9 mouse cellular contexts compared by ENCODE assay signal in the genomic region with DNA sequence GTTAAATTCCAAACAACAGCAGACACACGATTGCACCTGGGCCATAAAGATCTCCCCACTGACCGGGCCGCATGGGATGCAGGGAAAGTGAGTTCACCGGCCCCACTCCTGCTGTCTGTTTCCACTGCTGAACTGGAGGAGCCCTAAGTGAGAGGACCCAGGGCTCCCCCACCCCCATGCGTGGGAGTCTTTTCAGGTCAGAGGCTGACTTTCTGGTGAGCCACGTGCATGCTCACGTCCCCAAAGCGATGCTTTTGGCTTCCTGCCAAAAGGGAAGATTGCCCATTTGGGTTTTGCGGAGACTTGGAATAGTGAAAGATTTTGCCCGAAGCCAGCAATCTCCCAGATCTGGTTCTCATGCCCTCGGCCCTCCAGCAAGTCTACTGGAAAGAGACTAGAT. TPM values are rescaled to one million over a fixed set of nuclear protein-coding genes. Genes with fewer than 3 reads are reported as not detected.
A peak's percentile ranks its signal among the peaks of the same experiment; 100 is the strongest.
DNase-seq lines count a peak whose midpoint lies in the region; ATAC-seq and TF ChIP-seq lines count a peak whose summit lies in the region.
"Had no signal": no experiment of that assay in that cellular context is flagged by ENCODE, and none has a peak within 500 bp of the region (broad histone marks: within the 10 kb centered on the region; RNA-seq: fewer than 3 reads in every experiment).

No protein-coding gene starts in this region.

- no peak overlapping the region; the same call in 1 of the 2 replicates for H3K27ac ChIP-seq in hindbrain, embryonic 12.5 days
- H3K27ac ChIP-seq in hindbrain, embryonic 10.5 days = no peak overlapping the region
- H3K27ac ChIP-seq in stomach, embryonic 14.5 days (ENCODE audit: low read length) = no peak overlapping the region
- H3K27ac ChIP-seq in stomach, postnatal 0 days (replicated peaks) = no peak overlapping the region
- H3K27ac ChIP-seq in stomach, embryonic 15.5 days = no peak overlapping the region

- TF ChIP-seq EP300 in stomach, postnatal 0 days (optimal IDR thresholded peaks at IDR 0.05) = no peak

- no peak for ATAC-seq in hindbrain, embryonic 12.5 days (ENCODE audit: low FRiP score)
- ATAC-seq in stomach, embryonic 14.5 days (ENCODE audit: insufficient number of reproducible peaks, insufficient read depth, low FRiP score, low read depth) = no peak
- ATAC-seq in stomach, postnatal 0 days (ENCODE audit: low FRiP score, low TSS enrichment) = no peak
- ATAC-seq in stomach, embryonic 15.5 days (ENCODE audit: insufficient read depth, low FRiP score, low read depth) = no peak

- H3K36me3 ChIP-seq in hindbrain, embryonic 12.5 days = no peaks in the 10 kb centered on the region
- no peaks in the 10 kb centered on the region for H3K36me3 ChIP-seq in hindbrain, embryonic 10.5 days
- H3K36me3 ChIP-seq in stomach, embryonic 14.5 days (ENCODE audit: control insufficient read depth, insufficient read depth, low read length) = no peaks in the 10 kb centered on the region
- H3K36me3 ChIP-seq in stomach, postnatal 0 days (ENCODE audit: control insufficient read depth, insufficient read depth, low read length) = no peaks in the 10 kb centered on the region
- no peaks in the 10 kb centered on the region for H3K36me3 ChIP-seq in stomach, embryonic 15.5 days

- DNase-seq in hindbrain, embryonic 10.5 days (ENCODE audit: low spot score) = no peak
- DNase-seq in stomach, postnatal 0 days (ENCODE audit: low spot score) = no peak
- DNase-seq in heart, postnatal 14 days = peak; percentile 41 to 48
- no peak for DNase-seq in adrenal gland, postnatal 4 days (ENCODE audit: low spot score in 2 of 2)
- no peak for DNase-seq in layer of hippocampus, postnatal 36 days

- peaks cover 30% of the 10 kb centered on the region for H3K27me3 ChIP-seq in hindbrain, embryonic 12.5 days
- peaks cover 66% of the 10 kb centered on the region for H3K27me3 ChIP-seq in hindbrain, embryonic 10.5 days (ENCODE audit: insufficient read depth, poor library complexity, severe bottlenecking)
- H3K27me3 ChIP-seq in stomach, embryonic 14.5 days (ENCODE audit: control insufficient read depth, insufficient read depth, low read length) = no peaks in the 10 kb centered on the region
- no peaks in the 10 kb centered on the region for H3K27me3 ChIP-seq in stomach, postnatal 0 days (ENCODE audit: control insufficient read depth, insufficient read depth, low read length)
- H3K27me3 ChIP-seq in stomach, embryonic 15.5 days (replicated peaks) = 0 out of 2 replicates have a peak, but pooled peaks cover 18% of the 10 kb centered on the region

- H3K9ac ChIP-seq in hindbrain, embryonic 12.5 days = no peak overlapping the region
- no peak overlapping the region for H3K9ac ChIP-seq in stomach, embryonic 14.5 days (replicated peaks; ENCODE audit: low read depth, low read length)
- H3K9ac ChIP-seq in stomach, postnatal 0 days (ENCODE audit: low read length) = no peak overlapping the region
- no peak overlapping the region for H3K9ac ChIP-seq in stomach, embryonic 15.5 days

- 22% methylated on average over 11 of the region's 11 CpGs for WGBS in hindbrain, embryonic 12.5 days
- WGBS in hindbrain, embryonic 10.5 days = 27% methylated on average over 11 of the region's 11 CpGs
- 16% methylated on average over 11 of the region's 11 CpGs for WGBS in stomach, embryonic 14.5 days
- 24% methylated on average over 11 of the region's 11 CpGs for WGBS in stomach, postnatal 0 days
- 17% methylated on average over 11 of the region's 11 CpGs for WGBS in stomach, embryonic 15.5 days

- no peak overlapping the region for H3K4me3 ChIP-seq in hindbrain, embryonic 12.5 days
- no peak overlapping the region for H3K4me3 ChIP-seq in hindbrain, embryonic 10.5 days
- H3K4me3 ChIP-seq in stomach, embryonic 14.5 days (ENCODE audit: low read depth, low read length) = no peak overlapping the region
- no peak overlapping the region for H3K4me3 ChIP-seq in stomach, postnatal 0 days (ENCODE audit: low read depth, low read length)
- no peak overlapping the region for H3K4me3 ChIP-seq in stomach, embryonic 15.5 days (replicated peaks)

- no peaks in the 10 kb centered on the region for H3K9me3 ChIP-seq in hindbrain, embryonic 12.5 days (replicated peaks)
- H3K9me3 ChIP-seq in hindbrain, embryonic 10.5 days = no peaks in the 10 kb centered on the region
- no peaks in the 10 kb centered on the region for H3K9me3 ChIP-seq in stomach, embryonic 14.5 days (ENCODE audit: control insufficient read depth, low read depth, low read length)
- no peaks in the 10 kb centered on the region for H3K9me3 ChIP-seq in stomach, postnatal 0 days (ENCODE audit: control insufficient read depth, low read length)
- H3K9me3 ChIP-seq in stomach, embryonic 15.5 days = no peaks in the 10 kb centered on the region

- no peak for TF ChIP-seq CTCF in stomach, postnatal 0 days (IDR thresholded peaks at IDR 0.05; ENCODE audit: low read depth)

- intact Hi-C loops in heart, postnatal 14 days (cut with DNase I) = no loop called here

- H3K4me2 ChIP-seq in hindbrain, embryonic 12.5 days (replicated peaks) = peak overlapping the region; percentile 21; the same call in 1 of the 2 replicates
- 0 out of 2 replicates have a peak overlapping the region, but pooled peaks have one; percentile 7 for H3K4me2 ChIP-seq in stomach, embryonic 14.5 days (replicated peaks; ENCODE audit: low read depth, low read length)
- no peak overlapping the region for H3K4me2 ChIP-seq in stomach, postnatal 0 days (replicated peaks; ENCODE audit: low read depth)
- peak overlapping the region; percentile 23; the same call in 1 of the 2 replicates for H3K4me2 ChIP-seq in stomach, embryonic 15.5 days

- peaks cover 30% of the 10 kb centered on the region for H3K4me1 ChIP-seq in hindbrain, embryonic 12.5 days
- peaks cover 57% of the 10 kb centered on the region for H3K4me1 ChIP-seq in hindbrain, embryonic 10.5 days (replicated peaks)
- peaks cover 31% of the 10 kb centered on the region for H3K4me1 ChIP-seq in stomach, embryonic 14.5 days (ENCODE audit: control insufficient read depth, insufficient read depth, low read length)
- H3K4me1 ChIP-seq in stomach, postnatal 0 days (replicated peaks; ENCODE audit: control insufficient read depth, insufficient read depth) = no peaks in the 10 kb centered on the region
- peaks cover 27% of the 10 kb centered on the region for H3K4me1 ChIP-seq in stomach, embryonic 15.5 days

RNA-seq across cellular contexts. Expression of a gene that starts 2.7 kb away (rescaled TPM):
- 1.4 and 1.9 TPM in 2 replicates for polyA plus RNA-seq in hindbrain, embryonic 12.5 days (2016; fragmentation: Nextera tagmentation; extraction: Ambion mirVana)
- polyA plus RNA-seq in hindbrain, embryonic 10.5 days (2016; fragmentation: Nextera tagmentation; extraction: Ambion mirVana) = 0.81 and 1.6 TPM in 2 replicates
- 5.2 and 5.6 TPM in 2 replicates for polyA plus RNA-seq in stomach, embryonic 14.5 days (2014; fragmentation: Nextera tagmentation; extraction: Ambion mirVana)
- 2.8 and 3.0 TPM in 2 replicates for polyA plus RNA-seq in stomach, postnatal 0 days (2015; fragmentation: Nextera tagmentation; extraction: Ambion mirVana)
- 10 to 100 TPM; 13.4 to 18.0 TPM for total RNA-seq in heart, postnatal 14 days (2021)
- 5.0 and 5.3 TPM in 2 replicates for polyA plus RNA-seq in stomach, embryonic 15.5 days (2015; fragmentation: Nextera tagmentation; extraction: Ambion mirVana)
- 1 to 10 TPM; 7.1 to 7.8 TPM for total RNA-seq in adrenal gland, postnatal 4 days (2021)
- total RNA-seq in layer of hippocampus, postnatal 36 days (2021) = under 1 TPM; 0.43 to 0.50 TPM
- total RNA-seq: hematopoietic stem cell, adult 5-6 weeks had no signal

Comparison
In these comparisons a context has a peak if more than half of its experiments do, and no peak if none do; other contexts are left out.
1. DNase-seq: peak in heart, postnatal 14 days (2 of 2); none in hindbrain, embryonic 10.5 days (single experiment), stomach, postnatal 0 days (single experiment), adrenal gland, postnatal 4 days (0 of 2) and layer of hippocampus, postnatal 36 days (0 of 2).